Mouse (Mus musculus) Patski (cell line): Measurements from ENCODE around the gene Nphp3. TPM values are rescaled to one million over a fixed set of nuclear protein-coding genes. Genes with fewer than 3 reads are reported as not detected.

Source experiments
- ATAC-seq: fragments of 100-300 bp; one replicate; pipeline ENCODE4 v1.8.0; 2021
- CTCF ChIA-PET: fragments of 350-600 bp; sonication (Branson Sonifier 250); formaldehyde crosslinking; loops from one replicate; lab custom pipeline; 2022; ENCODE audit warnings: inconsistent platforms; lab: Charles Lee
- POLR2A ChIA-PET: fragments of 350-600 bp; sonication (Branson Sonifier 250); formaldehyde crosslinking; loops from one replicate; lab custom pipeline; 2022; ENCODE audit warnings: antibody characterized with exemption, inconsistent platforms; lab: Charles Lee
- DNase-seq: peaks from one replicate; pipeline ENCODE4 v3.0.0-alpha.2; 2011; ENCODE audit warnings: low read depth, low spot score
- H3K27me3 ChIP-seq: fragments of 371-371 bp; one replicate; pipeline ENCODE4 v1.5.1; 2021
- CTCF ChIP-seq: fragments of 100-300 bp; IDR thresholded peaks from one replicate; pipeline ENCODE4 v1.5.1; 2021
- in situ Hi-C: fragments of 300-500 bp; cut with MboI; formaldehyde crosslinking; loops from 3 replicates; pipeline ENCODE4 v1.11.1; 2018; ENCODE audit warnings: low pct_unique_long_range_greater_than_20kb, mixed read lengths
- polyA plus RNA-seq: library from polyadenylated mRNA; unstranded; gene quantifications from one replicate; pipeline ENCODE4 v1.2.3, GENCODE M21; 2021

Nphp3 gene
- polyA plus RNA-seq, 1 experiment from 2014 or later, result 4.2 TPM

DNA sequence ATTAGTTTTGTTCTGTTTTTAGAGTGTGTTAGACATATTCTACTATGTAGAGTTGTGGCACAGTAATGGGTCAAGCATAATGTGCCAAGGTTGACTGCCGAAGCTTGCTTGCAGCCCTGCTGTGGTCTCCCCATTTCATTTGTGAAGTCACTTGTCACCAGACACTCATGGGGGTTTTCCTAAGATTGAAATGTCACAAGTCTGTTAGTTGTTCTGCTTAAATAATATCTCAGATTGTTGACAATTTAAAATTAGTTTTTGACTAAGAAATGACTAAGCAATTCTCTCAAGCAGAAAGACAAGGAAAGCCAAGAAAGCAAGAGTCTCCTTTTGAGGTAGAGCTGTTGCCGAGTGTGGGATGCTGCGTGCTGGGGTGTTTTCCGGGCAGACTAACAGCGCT, 90.6 kb downstream of the Nphp3 start:
- ATAC-seq, result no peak
- in situ Hi-C loops, result no loop called here
- TF ChIP-seq CTCF, result no peak
- ChIA-PET CTCF (interaction anchor here (0.6 to 1.3 kb wide), 5 partner anchors 9 to 58 kb away, joined by 3 read pairs; no protein-coding TSS in a partner anchor), POLR2A (no interaction called here)
- no peak for DNase-seq
- no peaks in the 10 kb centered on the region for H3K27me3 ChIP-seq

Other genes starting within 250 kb of the Nphp3 start
- not detected for gene Tmem108, start 240.7 kb upstream of the Nphp3 start, polyA plus RNA-seq
- not detected for gene Gm28305, start 38.1 kb downstream of the Nphp3 start, polyA plus RNA-seq
- gene Uba5, start 60.6 kb downstream of the Nphp3 start, polyA plus RNA-seq, result 42.2 TPM
- 24.7 TPM for gene Acad11, start 60.8 kb downstream of the Nphp3 start, polyA plus RNA-seq
- 0.23 TPM for gene Ackr4, start 124.4 kb downstream of the Nphp3 start, polyA plus RNA-seq